Mouse (Mus musculus) layer of hippocampus, postnatal 36 days (tissue): ENCODE results near the gene Pik3ip1. TPM values are rescaled to one million over a fixed set of nuclear protein-coding genes. Genes with fewer than 3 reads are reported as not detected.
A peak's percentile ranks its signal among the peaks of the same experiment; 100 is the strongest.

Experiments used
- DNase-seq, 2 experiments: peaks; one replicate each; pipeline ENCODE4 v3.0.0; 2022
- total RNA-seq, 2 experiments: library from RNA; stranded (reverse); gene quantifications; 2 replicates each; pipeline ENCODE4 v1.2.3; 2021

Pik3ip1 gene
- total RNA-seq, 2 experiments from 2014 or later: 40.5 to 45.6 TPM

GRCm38 (mm10) chr11:3379427-3379826, 49.2 kb downstream of the Pik3ip1 start:
- no peak for DNase-seq

DNA sequence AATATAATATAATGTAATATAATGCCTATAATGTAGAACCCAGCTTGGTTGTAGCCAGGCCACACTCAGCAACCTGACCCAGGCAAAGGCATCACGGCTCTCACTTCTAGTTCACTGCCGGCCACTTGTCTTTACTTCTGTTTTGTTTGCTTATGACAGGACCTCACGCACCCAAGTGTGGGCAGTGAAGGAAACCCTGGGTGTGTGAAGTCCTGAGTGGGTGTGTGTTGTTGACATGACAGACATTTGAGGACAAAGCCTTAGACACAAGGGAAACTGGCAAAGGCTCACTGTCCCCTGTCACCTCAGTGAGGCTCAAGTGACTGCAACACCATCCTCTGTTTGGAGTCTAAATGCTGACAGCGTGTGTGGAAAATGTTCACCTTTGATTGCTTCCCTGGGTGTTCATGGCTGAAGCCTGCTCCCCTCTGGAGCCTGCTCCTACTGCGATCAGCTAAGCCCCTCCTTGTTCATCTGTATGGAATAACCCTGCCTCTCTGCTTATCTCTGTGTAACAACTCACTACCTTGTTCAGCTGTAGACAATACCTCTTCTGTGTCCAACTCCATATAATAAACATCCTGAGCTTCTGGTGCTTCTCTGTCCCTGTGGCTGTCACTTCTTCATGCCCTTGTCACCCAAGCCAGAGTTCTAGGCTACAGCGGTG, 51.1 kb downstream of the Pik3ip1 start:
- no peak for DNase-seq

- DNase-seq: no peak
Measured at GRCm38 (mm10) chr11:3382602-3383594, 52.7 kb downstream of the Pik3ip1 start.

- peak; percentile 85 to 86 for DNase-seq
Measured at GRCm38 (mm10) chr11:3386941-3387368, 56.8 kb downstream of the Pik3ip1 start.

- no peak for DNase-seq
Measured at GRCm38 (mm10) chr11:3387482-3388196, 57.4 kb downstream of the Pik3ip1 start.

- no peak for DNase-seq
Measured at GRCm38 (mm10) chr11:3389996-3390395, 59.8 kb downstream of the Pik3ip1 start.

- no peak for DNase-seq
Measured at GRCm38 (mm10) chr11:3390789-3391188, 60.6 kb downstream of the Pik3ip1 start.

GRCm38 (mm10) chr11:3392526-3392925, 62.3 kb downstream of the Pik3ip1 start:
- no peak for DNase-seq

Other genes with a start within 250 kb of the Pik3ip1 start
- gene Sfi1, start 136.9 kb upstream of the Pik3ip1 start, total RNA-seq: 10 to 100 TPM; 66.4 to 85.4 TPM
- 10 to 100 TPM; 67.2 to 71.1 TPM for gene Eif4enif1, start 128.0 kb upstream of the Pik3ip1 start, total RNA-seq
- 100 to 1,000 TPM in 1 of 2 experiments, 10 to 100 TPM in 1; 96.5 to 101 TPM for gene Drg1, start 64.0 kb upstream of the Pik3ip1 start, total RNA-seq
- 10 to 100 TPM; 52.1 to 54.1 TPM for gene Patz1, start 41.5 kb upstream of the Pik3ip1 start, total RNA-seq
- gene Limk2, start 78.8 kb downstream of the Pik3ip1 start, total RNA-seq: 10 to 100 TPM; 95.5 to 98.4 TPM
- gene Rnf185, start 122.0 kb downstream of the Pik3ip1 start, total RNA-seq: 10 to 100 TPM; 25.6 to 27.4 TPM
- gene Pla2g3, start 157.9 kb downstream of the Pik3ip1 start, total RNA-seq: 1 to 10 TPM; 1.4 to 2.5 TPM
- gene Inpp5j, start 174.4 kb downstream of the Pik3ip1 start, total RNA-seq: 10 to 100 TPM; 73.7 to 95.8 TPM
- 100 to 1,000 TPM; 187 to 193 TPM for gene Selenom, start 184.3 kb downstream of the Pik3ip1 start, total RNA-seq
- gene Smtn, start 210.2 kb downstream of the Pik3ip1 start, total RNA-seq: 10 to 100 TPM in 1 of 2 experiments, 1 to 10 TPM in 1; 7.0 to 11.8 TPM